Mouse (Mus musculus): ENCODE measurements at regions not wholly inside any gene's neighbourhood (a gene's known extent, or its start where the extent isn't known, plus 50 kb on each side); places are given as distances from the start of the nearest gene placed in this dataset.

DNA sequence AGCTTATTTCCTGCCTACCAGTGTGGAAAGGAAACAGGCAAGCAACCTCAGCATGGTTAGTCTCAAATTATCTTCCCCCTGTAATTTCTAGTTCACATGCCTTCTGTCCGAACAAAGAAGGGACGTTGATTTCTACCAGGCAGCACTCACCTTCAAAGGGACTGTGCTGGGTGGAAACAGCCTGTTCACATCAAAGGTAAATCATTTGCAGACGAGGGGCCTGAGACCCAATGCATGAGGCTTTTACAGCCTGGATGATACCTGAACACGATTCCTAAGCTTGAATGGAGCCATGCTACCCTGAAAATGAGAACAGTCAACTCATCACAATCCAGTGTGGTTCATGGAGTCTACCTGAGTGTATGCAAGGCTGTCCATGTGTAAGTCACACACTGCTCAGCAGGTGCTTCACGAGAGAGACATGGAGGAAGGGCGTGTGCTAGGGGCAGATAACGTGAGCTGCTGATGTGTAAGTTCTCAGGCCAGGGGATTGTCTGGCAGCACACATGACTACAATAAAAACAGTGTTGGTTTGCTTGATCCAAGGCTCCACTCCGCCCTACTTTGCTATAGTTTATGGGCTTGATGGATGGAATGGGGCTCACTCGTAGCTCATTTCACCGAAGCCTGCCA, 411.9 kb downstream of the Med10 start:
- no peak for TF ChIP-seq CTCF (IDR thresholded peaks at IDR 0.05; ENCODE audit: control insufficient read depth, insufficient read depth, insufficient replicate concordance, low read depth, low read length)
- no peak for TF ChIP-seq POLR2A (IDR thresholded peaks at IDR 0.05; ENCODE audit: control insufficient read depth, low read depth, low read length)
